Mouse (Mus musculus) thymus, adult 2 months (tissue): Measurements from ENCODE around the gene Cpvl. TPM values are rescaled to one million over a fixed set of nuclear protein-coding genes. Genes with fewer than 3 reads are reported as not detected.

Experiments used
- DNase-seq: peaks from one replicate; pipeline ENCODE4 v3.0.0; 2021
- H3K27ac ChIP-seq: fragments of 200-500 bp; 2 replicates; pipeline ENCODE4 v1.5.1; 2012; ENCODE audit warnings: low read length, control low read depth; ENCODE audit not compliant: control insufficient read depth, insufficient read depth
- H3K27me3 ChIP-seq: fragments of 200-500 bp; 2 replicates; pipeline ENCODE4 v1.6.1; 2012; ENCODE audit warnings: mild to moderate bottlenecking, low read length, moderate library complexity, mixed read lengths; ENCODE audit not compliant: control insufficient read depth, insufficient read depth
- H3K36me3 ChIP-seq: fragments of 200-500 bp; 2 replicates; pipeline ENCODE4 v1.6.1; 2012; ENCODE audit warnings: mild to moderate bottlenecking, low read length, moderate library complexity; ENCODE audit not compliant: control insufficient read depth, insufficient read depth
- H3K4me1 ChIP-seq: fragments of 200-500 bp; replicated peaks from 2 replicates; pipeline ENCODE4 v1.6.1; 2012; ENCODE audit warnings: low read length; ENCODE audit not compliant: control insufficient read depth, insufficient read depth
- H3K4me3 ChIP-seq: fragments of 200-500 bp; 2 replicates; pipeline ENCODE4 v1.5.1; 2012; ENCODE audit warnings: mild to moderate bottlenecking, low read length, control low read depth, moderate library complexity; ENCODE audit not compliant: control insufficient read depth, insufficient read depth
- CTCF ChIP-seq: fragments of 200-500 bp; IDR thresholded peaks from 2 replicates; pipeline ENCODE4 v1.5.1; 2012; ENCODE audit warnings: mild to moderate bottlenecking, control low read depth, low read length, moderate library complexity, borderline replicate concordance; ENCODE audit not compliant: control insufficient read depth, poor library complexity, insufficient read depth; ENCODE audit errors: extremely low read depth
- POLR2A ChIP-seq: fragments of 200-500 bp; IDR thresholded peaks from 2 replicates; pipeline ENCODE4 v1.6.1; 2012; ENCODE audit warnings: mild to moderate bottlenecking, low read length, control low read depth, moderate library complexity; ENCODE audit not compliant: control insufficient read depth, poor library complexity, insufficient read depth; ENCODE audit errors: extremely low read depth
- WGBS: fragments of 180-500 bp; shearing (Covaris S2); methylation state at CpG from one replicate; pipeline ENCODE4 v1.1.7; 2018; 5-methylcytosine and 5-hydroxymethylcytosine counted together
- polyA plus RNA-seq: library from polyadenylated mRNA; depleted of rRNA; stranded (reverse); fragments of >200 nt; gene quantifications from 2 replicates; pipeline ENCODE4 v1.2.3, GENCODE M21; 2012

Gene Cpvl
- polyA plus RNA-seq, 1 experiment = not detected

- Histone ChIP-seq H3K4me1 (no peaks in the 10 kb centered on the region), H3K36me3 (no peaks in the 10 kb centered on the region), H3K27me3 (no peaks in the 10 kb centered on the region), H3K27ac (no peak overlapping the region), H3K4me3 (no peak overlapping the region)
- no peak for DNase-seq
- WGBS = 82% methylated on average over 3 of the region's 3 CpGs
- TF ChIP-seq POLR2A (no peak), CTCF (no peak)
Measured at GRCm38 (mm10) chr6:53891109-53891508, 87.4 kb downstream of the Cpvl start.

GRCm38 (mm10) chr6:53884931-53885330 is 93.5 kb downstream of the Cpvl start:
- TF ChIP-seq POLR2A (no peak), CTCF (no peak)
- H3K27me3 ChIP-seq = no peaks in the 10 kb centered on the region
- no peaks in the 10 kb centered on the region for H3K4me1 ChIP-seq
- DNase-seq = no peak
- H3K36me3 ChIP-seq = no peaks in the 10 kb centered on the region
- 86% methylated on average over 4 of the region's 4 CpGs for WGBS
- H3K4me3 ChIP-seq = no peak overlapping the region
- H3K27ac ChIP-seq = no peak overlapping the region

- WGBS = 90% methylated on average over 8 of the region's 8 CpGs
Measured at GRCm38 (mm10) chr6:53884496-53884895, 94.0 kb downstream of the Cpvl start.

GRCm38 (mm10) chr6:53883405-53883804 is 95.1 kb downstream of the Cpvl start:
- Histone ChIP-seq H3K27ac (no peak overlapping the region), H3K27me3 (no peaks in the 10 kb centered on the region), H3K4me3 (no peak overlapping the region), H3K4me1 (no peaks in the 10 kb centered on the region), H3K36me3 (no peaks in the 10 kb centered on the region)
- 93% methylated on average over 7 of the region's 7 CpGs for WGBS
- DNase-seq = no peak
- no peak for TF ChIP-seq CTCF

More at GRCm38 (mm10) chr6:53884496-53884895, 94.0 kb downstream of the Cpvl start:
- Histone ChIP-seq H3K4me3 (no peak overlapping the region), H3K27me3 (no peaks in the 10 kb centered on the region), H3K4me1 (no peaks in the 10 kb centered on the region), H3K27ac (no peak overlapping the region), H3K36me3 (no peaks in the 10 kb centered on the region)
- no peak for DNase-seq
- TF ChIP-seq POLR2A (no peak), CTCF (no peak)

GRCm38 (mm10) chr6:53881623-53882022 is 96.8 kb downstream of the Cpvl start:
- TF ChIP-seq CTCF = no peak
- Histone ChIP-seq H3K27ac (no peak overlapping the region), H3K4me1 (no peaks in the 10 kb centered on the region), H3K27me3 (no peaks in the 10 kb centered on the region), H3K4me3 (no peak overlapping the region), H3K36me3 (no peaks in the 10 kb centered on the region)
- WGBS = 55% methylated on average over 10 of the region's 10 CpGs
- no peak for DNase-seq

- DNase-seq = no peak
- 47% methylated on average over 5 of the region's 5 CpGs for WGBS
- H3K4me3 ChIP-seq = no peak overlapping the region
- TF ChIP-seq CTCF (no peak), POLR2A (no peak)
- H3K4me1 ChIP-seq = no peaks in the 10 kb centered on the region
- no peaks in the 10 kb centered on the region for H3K36me3 ChIP-seq
- H3K27me3 ChIP-seq = no peaks in the 10 kb centered on the region
- no peak overlapping the region for H3K27ac ChIP-seq
Measured at GRCm38 (mm10) chr6:53881235-53881606, 97.2 kb downstream of the Cpvl start.

GRCm38 (mm10) chr6:53880530-53881234 is 97.8 kb downstream of the Cpvl start:
- no peak overlapping the region for H3K4me3 ChIP-seq
- no peak for DNase-seq
- H3K27ac ChIP-seq = no peak overlapping the region
- 23% methylated on average over 14 of the region's 14 CpGs for WGBS
- no peaks in the 10 kb centered on the region for H3K27me3 ChIP-seq
- no peaks in the 10 kb centered on the region for H3K4me1 ChIP-seq
- H3K36me3 ChIP-seq = no peaks in the 10 kb centered on the region
- TF ChIP-seq CTCF = no peak
- TF ChIP-seq POLR2A = no peak
